Mouse (Mus musculus) E14TG2a.4 (cell line): ENCODE measurements around the gene Rd3l.

Experiments used
- H3K27me3 ChIP-seq: 2 replicates; pipeline ENCODE4 v1.6.1; 2014; ENCODE audit warnings: low read length, control low read depth; ENCODE audit not compliant: insufficient read depth
- H3K36me3 ChIP-seq: 2 replicates; pipeline ENCODE4 v1.6.1; 2014; ENCODE audit warnings: low read length, control low read depth; ENCODE audit not compliant: insufficient read depth
- H3K4me1 ChIP-seq: replicated peaks from 2 replicates; pipeline ENCODE4 v1.6.1; 2014; ENCODE audit warnings: low read depth, low read length, control low read depth
- H3K4me3 ChIP-seq: replicated peaks from 2 replicates; pipeline ENCODE4 v1.5.1; 2014; ENCODE audit warnings: mild to moderate bottlenecking, low read length
- H3K9me3 ChIP-seq: 2 replicates; pipeline ENCODE4 v1.6.1; 2014; ENCODE audit warnings: low read length, control low read depth
- CTCF ChIP-seq: conservative IDR thresholded peaks from 2 replicates; pipeline ENCODE4 v1.5.1; 2014; ENCODE audit warnings: low read length
- NANOG ChIP-seq: IDR thresholded peaks from 2 replicates; pipeline ENCODE4 v1.6.1; 2014; ENCODE audit warnings: borderline replicate concordance, low read length, mixed read lengths
- POU5F1 ChIP-seq: IDR thresholded peaks from 2 replicates; pipeline ENCODE4 v1.6.1; 2014; ENCODE audit warnings: low read length, borderline replicate concordance

Gene Rd3l

GRCm38 (mm10) chr12:111977138-111977537 is 4.0 kb downstream of the Rd3l start:
- TF ChIP-seq CTCF (no peak), POU5F1 (no peak), NANOG (no peak)
- Histone ChIP-seq H3K9me3 (peaks cover 8% of the 10 kb centered on the region; the same call in 1 of the 2 replicates), H3K4me3 (no peak overlapping the region), H3K36me3 (no peaks in the 10 kb centered on the region), H3K27me3 (no peaks in the 10 kb centered on the region; the same call in 1 of the 2 replicates), H3K4me1 (peaks cover 23% of the 10 kb centered on the region)

DNA sequence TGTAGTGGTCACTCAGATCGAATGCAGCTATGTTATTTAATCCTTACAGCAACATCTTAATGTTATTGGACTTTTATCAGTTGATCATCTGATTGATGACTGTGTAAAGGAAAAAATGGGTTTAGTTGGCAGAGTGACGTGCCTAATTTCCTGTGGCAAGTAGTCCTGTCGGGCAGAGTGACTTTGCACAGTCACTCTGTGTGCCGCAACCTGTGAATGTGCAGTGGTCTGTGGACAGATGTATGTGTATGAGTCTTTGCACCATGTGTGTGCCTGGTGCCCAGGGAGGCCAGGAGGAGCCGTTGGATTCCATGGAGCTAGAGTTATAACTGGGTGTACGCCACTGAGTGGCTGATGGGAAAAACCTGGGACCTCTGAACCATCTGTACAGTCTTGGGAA is 6.5 kb downstream of the Rd3l start:
- no peaks in the 10 kb centered on the region for H3K36me3 ChIP-seq
- peaks cover 11% of the 10 kb centered on the region for H3K27me3 ChIP-seq
- H3K4me1 ChIP-seq = peaks cover 23% of the 10 kb centered on the region
- TF ChIP-seq POU5F1 = no peak
- TF ChIP-seq NANOG = no peak
- H3K4me3 ChIP-seq = no peak overlapping the region
- H3K9me3 ChIP-seq = peaks cover 8% of the 10 kb centered on the region; the same call in 1 of the 2 replicates

GRCm38 (mm10) chr12:111972504-111972903 is 8.6 kb downstream of the Rd3l start:
- peaks cover 20% of the 10 kb centered on the region for H3K4me1 ChIP-seq
- TF ChIP-seq CTCF (no peak), NANOG (no peak), POU5F1 (no peak)
- H3K36me3 ChIP-seq = no peaks in the 10 kb centered on the region
- peaks cover 8% of the 10 kb centered on the region; the same call in 1 of the 2 replicates for H3K9me3 ChIP-seq
- peaks cover 11% of the 10 kb centered on the region for H3K27me3 ChIP-seq
- H3K4me3 ChIP-seq = no peak overlapping the region

- H3K36me3 ChIP-seq = no peaks in the 10 kb centered on the region
- H3K4me1 ChIP-seq = peaks cover 15% of the 10 kb centered on the region
- TF ChIP-seq POU5F1 (no peak), NANOG (no peak), CTCF (no peak)
- H3K27me3 ChIP-seq = peaks cover 11% of the 10 kb centered on the region
- no peak within 1 kb of the TSS for H3K4me3 ChIP-seq
- peaks cover 8% of the 10 kb centered on the region; the same call in 1 of the 2 replicates for H3K9me3 ChIP-seq
Observed at GRCm38 (mm10) chr12:111971231-111971686, 9.9 kb downstream of the Rd3l start, which contains the start of gene Tdrd9. Gene Tdrd9 (plus strand): TSS chr12:111971559.

DNA sequence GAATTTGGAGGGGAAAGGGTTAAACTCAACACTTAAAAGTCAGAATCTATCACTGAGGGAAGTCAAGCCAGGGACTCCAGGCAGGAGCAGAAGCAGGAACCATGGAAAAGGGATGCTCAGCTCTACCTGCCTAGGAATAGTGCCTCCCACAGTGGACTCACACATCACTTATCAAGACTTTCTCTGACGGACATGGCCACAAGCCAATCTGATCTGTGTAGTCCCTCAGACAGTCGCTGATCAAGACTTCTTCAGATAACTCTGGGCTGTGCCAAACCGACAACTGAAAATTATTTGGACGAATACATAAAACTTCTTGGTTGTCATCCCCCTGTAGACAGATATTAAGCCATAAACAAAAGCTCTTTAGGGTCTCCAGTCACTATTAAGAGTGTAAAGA is 11.0 kb downstream of the Rd3l start:
- Histone ChIP-seq H3K36me3 (peaks cover 5% of the 10 kb centered on the region), H3K4me3 (no peak overlapping the region), H3K27me3 (peaks cover 11% of the 10 kb centered on the region), H3K9me3 (peaks cover 8% of the 10 kb centered on the region; the same call in 1 of the 2 replicates), H3K4me1 (peaks cover 20% of the 10 kb centered on the region)
- TF ChIP-seq CTCF = no peak
- TF ChIP-seq POU5F1 = no peak
- no peak for TF ChIP-seq NANOG

DNA sequence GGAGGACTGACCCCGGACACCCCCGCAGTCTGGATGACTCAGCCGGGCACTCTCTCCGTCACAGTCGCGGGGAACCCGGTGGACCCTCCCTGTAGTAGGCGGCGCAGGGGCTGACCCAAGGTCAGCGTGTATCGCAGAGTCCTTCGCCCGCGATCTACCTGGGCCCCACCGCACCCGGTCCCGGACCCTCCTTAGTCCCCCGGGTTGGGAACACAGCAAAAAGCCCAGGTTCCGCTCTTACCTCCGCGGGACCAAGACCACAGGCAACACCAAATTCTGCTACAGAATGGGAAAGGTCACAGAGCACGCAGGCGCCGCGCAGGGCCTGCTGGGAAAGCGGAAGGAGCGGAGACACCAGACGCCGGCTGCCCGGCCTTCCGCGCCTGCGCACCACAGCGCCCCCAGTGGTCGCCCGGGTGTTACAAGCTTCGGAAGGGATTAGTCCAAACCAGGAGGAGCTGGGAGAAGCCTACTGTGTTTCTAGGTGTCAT is 14.4 kb downstream of the Rd3l start, which contains the start of gene Atp5mpl:
TSS of gene Atp5mpl (minus strand) at position 295 of the 491 bp plus-strand sequence.
- Histone ChIP-seq H3K36me3 (peaks cover 38% of the 10 kb centered on the region), H3K4me3 (peak within 1 kb of the TSS; percentile 98), H3K9me3 (no peaks in the 10 kb centered on the region), H3K27me3 (peaks cover 11% of the 10 kb centered on the region), H3K4me1 (peaks cover 37% of the 10 kb centered on the region)
- TF ChIP-seq POU5F1 (no peak), CTCF (peak; percentile 25; the same call in 1 of the 2 replicates)

- Histone ChIP-seq H3K4me1 (peaks cover 40% of the 10 kb centered on the region), H3K27me3 (no peaks in the 10 kb centered on the region), H3K9me3 (peaks cover 6% of the 10 kb centered on the region), H3K36me3 (peaks cover 64% of the 10 kb centered on the region), H3K4me3 (no peak overlapping the region)
- no peak for TF ChIP-seq NANOG
- no peak for TF ChIP-seq CTCF
- TF ChIP-seq POU5F1 = no peak
Observed at GRCm38 (mm10) chr12:111963339-111963738, 17.8 kb downstream of the Rd3l start.

GRCm38 (mm10) chr12:111958101-111958865 is 22.8 kb downstream of the Rd3l start:
- no peak for TF ChIP-seq NANOG
- peak; percentile 75 for TF ChIP-seq CTCF

More at GRCm38 (mm10) chr12:111958101-111958865, 22.8 kb downstream of the Rd3l start:
- Histone ChIP-seq H3K36me3 (peaks cover 41% of the 10 kb centered on the region), H3K4me3 (no peak overlapping the region), H3K27me3 (peaks cover 11% of the 10 kb centered on the region; the same call in 1 of the 2 replicates), H3K4me1 (peaks cover 7% of the 10 kb centered on the region; the same call in 1 of the 2 replicates), H3K9me3 (peaks cover 6% of the 10 kb centered on the region)
